Mouse (Mus musculus): ENCODE measurements around the gene Mlip. TPM values are rescaled to one million over a fixed set of nuclear protein-coding genes. Genes with fewer than 3 reads are reported as not detected.

Gene Mlip
- polyA plus RNA-seq, 1 experiment from 2014 or later, result not detected

DNA sequence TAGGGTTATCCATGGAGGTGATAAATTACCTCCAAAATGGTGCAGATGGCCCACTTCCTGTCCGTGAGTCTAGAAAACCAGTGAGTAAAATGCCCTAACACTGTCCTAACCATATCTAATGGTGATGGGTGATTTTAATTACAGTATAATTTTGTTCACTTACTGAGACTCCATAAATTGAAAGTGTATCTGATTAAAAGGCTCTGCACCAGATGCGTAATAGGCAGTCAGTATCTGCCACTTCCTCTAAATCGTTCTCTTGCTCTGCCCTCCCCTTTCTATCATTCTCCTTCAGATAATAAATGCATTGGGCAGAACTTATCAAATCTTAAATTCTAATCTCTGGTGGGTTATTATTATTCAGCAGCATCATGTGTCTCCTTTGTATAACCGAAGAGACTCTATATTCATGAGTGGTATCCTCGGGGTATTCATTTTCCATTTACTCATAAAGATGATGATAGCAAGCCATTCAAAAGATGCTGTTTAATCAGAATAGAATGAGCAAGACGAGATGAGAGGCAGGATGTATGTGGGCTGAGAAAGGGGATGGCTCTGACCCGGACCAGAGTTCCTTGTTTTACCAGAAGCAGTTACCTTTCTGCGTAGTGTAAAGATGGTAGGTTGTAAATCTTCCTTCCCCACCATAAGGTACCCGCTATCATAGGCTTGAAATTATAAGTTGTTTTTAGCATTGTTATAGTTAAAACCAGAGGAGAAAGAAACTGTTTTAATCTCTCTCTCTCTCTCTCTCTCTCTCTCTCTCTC lies 298.2 kb downstream of the Mlip start:
- no peak overlapping the region for H3K9ac ChIP-seq
- no peak overlapping the region for H3K4me2 ChIP-seq
- no peak overlapping the region for H3K4me3 ChIP-seq (replicated peaks)
- WGBS (ENCODE audit: insufficient replicate concordance), result 63% methylated on average over 9 of the region's 9 CpGs
- H3K27me3 ChIP-seq, result no peaks in the 10 kb centered on the region
- no peak for ATAC-seq (ENCODE audit: low read depth)
- no peak overlapping the region for H3K27ac ChIP-seq
- no peaks in the 10 kb centered on the region for H3K4me1 ChIP-seq (replicated peaks)
- H3K36me3 ChIP-seq, result no peaks in the 10 kb centered on the region
- DNase-seq, result no peak
- no peaks in the 10 kb centered on the region for H3K9me3 ChIP-seq (replicated peaks)

Other genes starting within 250 kb of the Mlip start
- gene Lrrc1, start 191.9 kb upstream of the Mlip start, polyA plus RNA-seq (2015; fragmentation: Nextera tagmentation; extraction: Ambion mirVana), result 3.1 and 3.5 TPM in 2 replicates